Mouse (Mus musculus) layer of hippocampus, adult 18-20 months (tissue): ENCODE measurements at regions not wholly inside any gene's neighbourhood (a gene's known extent, or its start where the extent isn't known, plus 50 kb on each side); places are given as distances from the start of the nearest gene placed in this dataset.
A peak's percentile ranks its signal among the peaks of the same experiment; 100 is the strongest.

Source experiments
- DNase-seq, 2 experiments: peaks; one replicate each; pipeline ENCODE4 v3.0.0; 2022; ENCODE audit warnings: low spot score in 2 of 2

GRCm38 (mm10) chr6:6657928-6658500, 79.6 kb upstream of the Sem1 start:
- DNase-seq: no peak

- DNase-seq: no peak
These were observed 81.6 kb upstream of the Sem1 start for GRCm38 (mm10) chr6:6660072-6660471.

GRCm38 (mm10) chr6:6666762-6667161, 88.3 kb upstream of the Sem1 start:
- no peak for DNase-seq

GRCm38 (mm10) chr6:6689241-6689640, 110.8 kb upstream of the Sem1 start:
- DNase-seq: no peak

GRCm38 (mm10) chr6:6690188-6690587, 111.7 kb upstream of the Sem1 start:
- no peak for DNase-seq

- DNase-seq: no peak
These were observed 113.8 kb upstream of the Sem1 start for GRCm38 (mm10) chr6:6692056-6692770.

- DNase-seq: no peak
These were observed 117.4 kb upstream of the Sem1 start for GRCm38 (mm10) chr6:6695742-6696430.

GRCm38 (mm10) chr6:6697418-6697979, 119.0 kb upstream of the Sem1 start:
- DNase-seq: no peak

- DNase-seq: peak; percentile 19 to 58
These were observed 128.3 kb upstream of the Sem1 start for GRCm38 (mm10) chr6:6706729-6707128.

- DNase-seq: no peak
These were observed 130.6 kb upstream of the Sem1 start for GRCm38 (mm10) chr6:6709057-6709456.

- no peak for DNase-seq
These were observed 132.9 kb upstream of the Dlx6 start for GRCm38 (mm10) chr6:6730259-6730658.

GRCm38 (mm10) chr6:6745394-6745793, 117.7 kb upstream of the Dlx6 start:
- no peak for DNase-seq

- DNase-seq: no peak
These were observed 84.0 kb upstream of the Dlx6 start for GRCm38 (mm10) chr6:6779157-6779556.

- no peak for DNase-seq
These were observed 81.6 kb upstream of the Dlx6 start for GRCm38 (mm10) chr6:6781556-6781955.

GRCm38 (mm10) chr6:6785939-6786490, 77.1 kb upstream of the Dlx6 start:
- DNase-seq: no peak

GRCm38 (mm10) chr6:6787490-6787889, 75.6 kb upstream of the Dlx6 start:
- no peak for DNase-seq

- no peak for DNase-seq
These were observed 68.7 kb upstream of the Dlx6 start for GRCm38 (mm10) chr6:6794320-6795018.

GRCm38 (mm10) chr6:6800377-6800776, 62.8 kb upstream of the Dlx6 start:
- no peak for DNase-seq

GRCm38 (mm10) chr6:6801563-6802259, 61.4 kb upstream of the Dlx6 start:
- DNase-seq: no peak
